Mouse (Mus musculus) ES-E14 (cell line): ENCODE results near the gene Rnf220.

Source experiments
- HCFC1 ChIP-seq: IDR thresholded peaks from 2 replicates; pipeline ENCODE4 v1.6.1; 2012; ENCODE audit warnings: low read length, inconsistent platforms, borderline replicate concordance; ENCODE audit not compliant: insufficient read depth
- ZNF384 ChIP-seq: IDR thresholded peaks from 2 replicates; pipeline ENCODE4 v1.6.1; 2012; ENCODE audit warnings: low read depth, low read length, inconsistent platforms

DNA sequence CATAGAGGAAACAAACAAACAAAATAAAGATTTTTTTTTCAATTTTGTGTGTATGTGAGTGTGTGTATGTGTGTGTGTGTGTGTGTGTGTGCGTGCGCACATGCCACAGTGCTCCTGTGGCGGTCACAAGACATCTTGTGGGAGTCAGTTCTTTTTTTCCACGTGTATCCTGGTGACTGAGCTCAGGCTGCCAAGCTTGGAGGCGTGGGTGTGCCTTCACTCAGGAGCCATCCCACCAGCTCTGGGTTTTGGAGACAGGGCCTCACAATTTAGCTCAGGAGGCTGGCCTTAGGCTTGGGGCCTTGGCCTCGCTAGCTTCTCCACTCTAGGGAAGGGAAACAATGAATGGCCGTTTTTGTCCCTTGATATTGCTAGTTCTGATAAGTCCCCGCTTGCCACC, 272.7 kb downstream of the Rnf220 start:
- TF ChIP-seq HCFC1 (no peak), ZNF384 (no peak)
